Mouse (Mus musculus): ENCODE measurements around the gene Abi1.
"Not testable (repeated sequence)": the region's sequence is repeated elsewhere in the genome, so short reads cannot be mapped to it uniquely, and the experiment has no call there.

Gene Abi1

DNA sequence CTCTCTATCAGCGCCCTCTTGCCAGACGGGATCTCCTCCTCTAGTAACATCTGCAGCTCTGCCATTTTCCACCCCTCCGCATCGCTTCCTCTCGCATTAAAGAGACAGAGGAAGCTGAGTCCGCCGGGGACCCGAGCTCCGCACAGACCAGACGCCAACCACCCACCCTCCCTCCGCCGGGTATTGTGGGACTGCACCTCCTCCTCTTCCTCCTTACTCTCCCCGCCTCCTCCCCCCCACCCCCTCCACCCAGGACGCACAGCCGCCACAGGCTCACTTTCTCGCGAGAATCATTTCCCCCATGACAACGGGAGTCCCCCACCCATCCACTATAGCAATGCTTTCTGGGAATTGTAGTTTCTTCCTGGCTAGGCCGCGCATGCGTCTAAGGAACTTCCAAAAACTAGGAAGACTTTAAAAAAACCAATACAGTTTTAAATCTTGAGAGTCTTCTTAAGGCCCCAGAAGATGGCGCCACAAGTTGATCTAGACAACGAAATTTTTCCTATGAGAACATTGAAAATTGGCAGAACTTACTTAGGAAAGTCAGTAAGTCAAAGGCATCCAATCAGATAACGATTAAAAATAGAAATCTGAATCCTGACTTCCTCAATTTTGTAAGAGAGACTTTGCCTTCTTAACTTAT lies at the start of gene Abi1:
Gene Abi1, minus strand, starts transcription at position 241 of the 646 bp plus-strand sequence.
- DNase-seq (ENCODE audit: extremely low read depth, insufficient read length, low spot score): peak; percentile 89

DNA sequence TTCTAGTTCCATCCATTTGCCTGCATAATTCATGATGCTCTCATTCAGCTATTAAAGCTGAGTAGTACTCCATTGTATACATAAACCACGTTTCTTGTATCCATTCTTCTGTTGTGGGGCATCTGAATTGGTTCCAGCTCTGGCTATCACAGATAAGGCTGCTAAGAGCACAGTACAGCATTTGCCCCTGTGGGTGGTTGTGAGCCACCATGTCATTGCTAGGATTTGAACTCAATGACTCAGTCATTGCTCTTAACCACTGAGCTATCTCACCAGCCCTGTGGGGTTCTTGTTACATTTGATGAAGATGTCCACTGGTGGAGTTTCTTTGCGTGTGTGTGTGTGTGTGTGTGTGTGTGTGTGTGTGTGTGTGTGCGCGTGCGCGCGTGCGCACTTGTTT lies 44.5 kb upstream of the Abi1 start:
- DNase-seq (ENCODE audit: extremely low read depth, insufficient read length, low spot score): no peak

GRCm38 (mm10) chr2:23078588-23078987 lies 38.5 kb upstream of the Abi1 start:
- no peak for DNase-seq (ENCODE audit: extremely low read depth, insufficient read length, low spot score)

DNA sequence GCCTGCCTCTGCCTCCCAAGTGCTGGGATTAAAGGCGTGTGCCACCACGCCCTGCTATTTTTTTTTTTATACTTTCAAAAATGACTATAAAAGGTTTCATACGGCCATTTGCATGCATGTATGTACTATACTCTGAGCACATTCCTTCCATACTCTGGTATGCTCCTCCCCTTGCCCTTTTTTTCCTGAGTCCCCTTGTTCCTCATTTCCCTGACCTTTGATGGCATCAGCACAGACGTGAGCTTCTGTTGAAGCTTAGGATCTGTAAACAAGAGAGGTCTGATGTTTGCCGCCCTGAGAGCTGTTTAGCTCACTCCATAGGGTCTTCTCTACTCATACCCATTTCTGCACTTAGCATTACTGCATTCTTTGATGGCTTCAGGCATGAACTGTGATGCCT lies 37.7 kb upstream of the Abi1 start:
- no peak for DNase-seq (ENCODE audit: extremely low read depth, insufficient read length, low spot score)

- DNase-seq (ENCODE audit: extremely low read depth, insufficient read length, low spot score): no peak
Measured at GRCm38 (mm10) chr2:23076783-23077182, 36.7 kb upstream of the Abi1 start.

DNA sequence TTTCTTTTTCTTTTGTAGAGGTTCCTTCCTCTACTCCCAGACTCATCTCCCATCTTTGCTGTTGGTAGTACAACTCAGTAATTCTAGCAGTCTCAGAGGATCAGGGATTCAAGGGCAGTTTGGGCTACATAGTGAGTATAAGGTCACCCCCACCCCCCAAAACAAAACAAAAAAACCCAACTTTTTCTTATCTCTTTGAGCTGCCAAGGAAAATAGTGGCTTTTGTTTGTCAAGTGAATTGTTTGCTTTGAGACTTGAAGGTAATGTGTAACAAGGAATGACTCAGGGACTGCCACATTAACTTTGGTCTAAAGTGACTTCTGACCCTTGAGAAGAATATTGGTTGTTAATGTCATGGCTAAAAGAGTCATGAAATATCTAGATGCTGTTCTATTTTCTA lies 35.8 kb upstream of the Abi1 start:
- no peak for DNase-seq (ENCODE audit: extremely low read depth, insufficient read length, low spot score)

DNA sequence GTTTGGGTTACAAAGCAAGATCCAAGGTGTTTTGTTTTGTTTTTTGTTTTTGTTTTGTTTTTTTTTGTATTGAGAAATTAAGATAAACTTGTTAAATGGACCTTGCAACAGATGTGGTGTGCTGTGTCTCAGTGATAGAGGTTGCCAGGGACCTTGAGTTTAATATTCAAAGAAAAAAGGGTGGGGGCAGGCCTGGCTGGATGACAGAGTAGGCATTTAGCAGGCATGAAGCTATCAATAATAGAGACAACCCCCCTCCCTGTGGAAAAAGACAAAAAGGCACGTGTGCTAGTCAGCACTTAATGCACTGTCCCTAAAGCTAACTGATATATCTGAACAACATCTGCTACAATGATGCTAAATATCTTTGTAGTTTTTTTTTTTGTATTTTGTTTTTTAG lies 31.4 kb upstream of the Abi1 start:
- no peak for DNase-seq (ENCODE audit: extremely low read depth, insufficient read length, low spot score)

GRCm38 (mm10) chr2:23070491-23070890 lies 30.4 kb upstream of the Abi1 start:
- DNase-seq (ENCODE audit: extremely low read depth, insufficient read length, low spot score): no peak

DNA sequence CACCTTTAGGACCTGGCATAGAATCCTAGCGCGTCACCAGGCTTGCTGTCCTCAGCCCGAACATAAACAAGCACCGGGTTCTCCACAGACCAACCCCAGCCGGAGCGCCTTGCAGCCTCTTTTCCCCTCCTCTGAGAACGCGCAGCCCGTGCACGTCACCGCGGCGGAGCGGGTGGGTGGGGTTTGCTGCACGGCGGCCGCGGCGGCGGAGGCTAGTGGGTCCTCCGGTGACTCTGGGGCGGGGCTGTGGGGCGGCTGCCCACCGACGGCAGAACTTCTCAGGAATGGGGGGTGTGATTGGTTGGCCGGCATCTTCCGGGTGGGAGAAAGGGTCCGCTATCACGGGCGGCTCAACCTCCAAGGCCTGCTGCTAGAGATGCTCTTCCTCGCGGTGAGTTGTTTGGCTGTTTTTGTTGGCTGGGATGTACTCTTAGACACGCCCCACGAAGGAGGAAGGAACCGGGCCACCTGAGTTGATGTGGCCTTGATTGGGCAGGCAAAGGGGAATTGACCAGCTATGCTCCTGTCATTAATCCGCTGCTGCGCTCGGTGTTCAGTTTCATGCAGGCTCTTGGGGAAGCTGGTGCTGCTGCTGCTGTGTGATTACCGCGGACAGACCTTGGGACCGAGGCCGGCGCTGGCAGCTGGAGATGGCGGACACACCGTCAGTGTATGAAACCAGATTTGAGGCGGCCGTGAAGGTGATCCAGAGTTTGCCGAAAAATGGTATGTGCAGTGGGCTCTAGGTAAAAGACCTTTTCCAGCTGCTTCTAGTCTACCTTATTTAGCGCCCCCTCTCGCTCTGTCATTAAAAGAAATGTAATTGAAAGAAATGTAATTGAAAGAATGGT lies 29.1 kb upstream of the Abi1 start:
- DNase-seq (ENCODE audit: extremely low read depth, insufficient read length, low spot score): peak; percentile 95

- DNase-seq (ENCODE audit: extremely low read depth, insufficient read length, low spot score): no peak
Measured at GRCm38 (mm10) chr2:23068370-23068737, 28.3 kb upstream of the Abi1 start.

DNA sequence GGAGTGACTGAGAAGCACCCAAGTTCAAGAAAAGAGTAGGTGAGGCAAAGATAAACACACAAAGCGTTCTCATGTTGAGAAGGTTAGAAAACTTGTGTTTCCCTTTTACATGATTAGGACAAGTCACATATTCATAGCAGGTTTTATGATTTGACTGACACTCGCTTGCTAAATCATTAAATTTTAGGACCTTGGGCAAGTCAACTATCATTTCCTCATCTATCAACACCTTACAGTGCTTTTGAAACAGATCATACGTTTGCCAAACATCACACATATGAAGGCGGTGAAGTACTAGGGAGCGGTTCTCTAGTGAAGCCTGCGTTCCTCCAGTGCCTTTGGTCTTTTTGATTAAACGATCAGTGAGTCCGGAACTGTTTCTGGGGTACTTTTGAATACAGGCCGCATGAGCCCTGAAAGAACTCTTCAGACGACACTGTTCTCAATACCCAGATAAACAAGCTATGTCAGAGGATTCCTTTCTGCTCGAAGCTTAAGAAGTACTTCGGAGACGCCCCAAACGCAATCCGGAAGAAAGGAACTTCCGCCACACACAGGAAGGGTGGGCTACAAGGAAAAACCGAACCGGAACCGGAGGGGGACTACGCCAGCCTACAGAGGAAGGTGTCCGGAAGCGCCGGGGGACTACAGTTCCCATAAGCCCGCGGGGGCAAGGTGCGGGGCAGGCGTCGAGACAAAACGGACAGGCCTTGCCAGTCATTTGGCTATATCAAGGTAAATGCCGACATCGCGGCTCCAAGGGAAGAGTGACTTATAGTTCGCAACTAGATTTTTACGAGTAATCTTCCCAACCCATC lies 27.7 kb upstream of the Abi1 start, which contains the start of gene Acbd5:
Gene Acbd5, plus strand, starts transcription at position 616 of the 818 bp plus-strand sequence.
- DNase-seq (ENCODE audit: extremely low read depth, insufficient read length, low spot score): peak; percentile 91

DNA sequence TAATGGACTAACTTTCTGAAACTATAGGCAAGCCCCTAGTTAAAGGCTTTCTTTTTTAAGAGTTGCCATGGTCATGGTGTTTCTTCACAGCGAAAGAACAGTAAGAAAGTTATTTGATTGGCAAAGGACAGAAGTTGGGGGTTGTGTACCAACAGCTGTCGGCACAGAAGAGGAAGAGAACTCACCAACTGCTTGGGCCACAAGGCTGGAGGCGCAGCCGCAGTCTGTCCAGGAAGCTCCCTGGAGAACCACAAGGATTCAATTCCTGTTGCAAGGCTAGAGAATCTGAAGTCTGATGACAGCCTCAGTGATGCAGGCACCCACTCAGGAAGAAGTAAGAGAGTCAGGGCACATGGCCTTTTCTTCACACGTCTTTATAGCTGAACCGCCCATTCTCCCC lies 12.5 kb upstream of the Abi1 start:
- no peak for DNase-seq (ENCODE audit: extremely low read depth, insufficient read length, low spot score)

DNA sequence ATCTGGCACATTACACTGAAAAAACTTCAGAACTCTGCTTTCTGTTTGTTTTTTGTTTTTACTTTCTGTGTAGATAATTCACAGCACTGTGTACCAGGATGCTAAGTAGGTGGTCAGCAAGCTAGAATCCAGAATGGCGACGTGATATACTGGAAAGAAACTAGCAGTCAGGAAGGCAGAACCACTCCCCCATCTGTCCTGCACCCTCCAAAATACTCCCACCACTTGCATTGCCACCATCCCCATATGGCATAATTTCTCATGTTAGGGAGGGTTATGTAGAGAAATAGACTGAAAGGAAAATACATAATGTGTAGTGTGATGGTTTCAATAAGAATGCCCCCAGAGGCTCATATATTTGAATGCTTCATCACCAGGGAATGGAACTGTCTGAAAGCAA lies 11.8 kb upstream of the Abi1 start:
- DNase-seq (ENCODE audit: extremely low read depth, insufficient read length, low spot score): no peak

- DNase-seq (ENCODE audit: extremely low read depth, insufficient read length, low spot score): no peak
Measured at GRCm38 (mm10) chr2:23048006-23048405, 8.0 kb upstream of the Abi1 start.

DNA sequence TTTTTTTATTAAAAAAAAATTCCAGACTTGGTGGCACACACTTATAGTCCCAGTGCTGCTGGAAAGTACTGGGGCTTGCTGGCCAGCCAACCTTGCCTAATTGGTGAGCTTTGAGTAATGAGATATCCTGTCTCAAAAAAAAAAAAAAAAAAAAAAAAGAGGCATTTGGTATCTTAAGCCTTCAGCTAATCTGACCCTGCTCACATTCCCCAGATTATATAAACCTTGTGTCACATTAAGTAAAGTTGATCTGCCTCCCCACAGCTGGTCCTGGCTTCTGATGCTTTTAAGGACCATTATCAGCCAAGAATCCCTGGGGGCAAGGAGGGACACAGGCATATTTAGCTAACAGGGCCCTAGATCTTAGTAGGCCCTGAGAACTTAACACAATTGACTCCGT lies 5.7 kb upstream of the Abi1 start:
- DNase-seq (ENCODE audit: extremely low read depth, insufficient read length, low spot score): no peak

DNA sequence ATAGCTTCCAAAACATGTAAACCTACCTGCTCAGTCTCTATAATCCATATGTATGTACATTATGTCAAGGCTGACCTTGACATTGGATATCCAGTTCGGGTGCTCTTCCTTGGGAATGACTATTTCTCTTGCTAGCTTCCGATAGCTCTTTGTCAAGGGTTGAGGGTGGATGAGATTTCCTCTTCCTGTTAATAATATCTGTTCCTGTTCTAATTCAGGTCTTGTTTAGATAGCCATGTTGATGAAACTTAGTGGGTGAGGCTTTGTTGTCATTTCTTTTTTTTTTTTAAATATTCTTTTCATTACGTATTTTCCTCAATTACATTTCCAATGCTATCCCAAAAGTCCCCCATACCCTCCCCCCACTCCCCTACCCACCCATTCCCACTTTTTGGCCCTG lies 2.1 kb upstream of the Abi1 start:
- no peak for DNase-seq (ENCODE audit: extremely low read depth, insufficient read length, low spot score)

DNA sequence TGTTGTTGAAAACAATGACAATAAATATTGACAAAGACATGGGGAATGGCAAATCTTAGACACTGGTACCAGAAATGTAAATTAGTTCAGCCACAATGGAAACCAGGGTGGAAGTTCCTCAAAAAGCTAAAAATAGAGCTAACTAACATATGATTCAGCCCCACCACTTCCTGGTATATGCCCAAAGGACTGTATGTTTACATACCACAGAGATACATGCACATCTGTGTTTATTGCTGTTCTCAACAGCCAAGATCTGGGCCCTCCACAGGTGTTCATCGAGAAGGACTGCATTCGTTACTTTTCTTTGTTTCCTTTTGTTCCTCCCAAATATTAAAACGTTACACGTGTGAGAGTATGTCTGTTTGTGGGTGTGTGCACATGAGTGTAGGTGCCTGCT lies 1.4 kb upstream of the Abi1 start:
- DNase-seq (ENCODE audit: extremely low read depth, insufficient read length, low spot score): no peak

DNA sequence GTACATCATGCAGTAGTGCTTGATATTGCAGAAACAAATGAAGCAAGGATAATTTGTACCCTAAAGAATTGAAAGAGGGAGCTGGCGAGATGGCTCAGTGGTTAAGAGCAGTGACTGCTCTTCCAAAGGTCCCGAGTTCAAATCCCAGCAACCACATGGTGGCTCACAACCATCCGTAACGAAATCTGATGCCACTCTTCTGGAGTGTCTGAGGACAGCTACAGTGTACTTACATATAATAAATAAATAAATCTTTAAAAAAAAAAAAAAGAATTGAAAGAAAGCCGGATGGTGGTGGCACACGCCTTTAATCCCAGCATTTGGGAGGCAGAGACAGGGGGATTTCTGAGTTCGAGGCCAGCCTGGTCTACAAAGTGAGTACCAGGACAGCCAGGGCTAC lies 649 bp upstream of the Abi1 start:
- DNase-seq (ENCODE audit: extremely low read depth, insufficient read length, low spot score): not testable (repeated sequence)

DNA sequence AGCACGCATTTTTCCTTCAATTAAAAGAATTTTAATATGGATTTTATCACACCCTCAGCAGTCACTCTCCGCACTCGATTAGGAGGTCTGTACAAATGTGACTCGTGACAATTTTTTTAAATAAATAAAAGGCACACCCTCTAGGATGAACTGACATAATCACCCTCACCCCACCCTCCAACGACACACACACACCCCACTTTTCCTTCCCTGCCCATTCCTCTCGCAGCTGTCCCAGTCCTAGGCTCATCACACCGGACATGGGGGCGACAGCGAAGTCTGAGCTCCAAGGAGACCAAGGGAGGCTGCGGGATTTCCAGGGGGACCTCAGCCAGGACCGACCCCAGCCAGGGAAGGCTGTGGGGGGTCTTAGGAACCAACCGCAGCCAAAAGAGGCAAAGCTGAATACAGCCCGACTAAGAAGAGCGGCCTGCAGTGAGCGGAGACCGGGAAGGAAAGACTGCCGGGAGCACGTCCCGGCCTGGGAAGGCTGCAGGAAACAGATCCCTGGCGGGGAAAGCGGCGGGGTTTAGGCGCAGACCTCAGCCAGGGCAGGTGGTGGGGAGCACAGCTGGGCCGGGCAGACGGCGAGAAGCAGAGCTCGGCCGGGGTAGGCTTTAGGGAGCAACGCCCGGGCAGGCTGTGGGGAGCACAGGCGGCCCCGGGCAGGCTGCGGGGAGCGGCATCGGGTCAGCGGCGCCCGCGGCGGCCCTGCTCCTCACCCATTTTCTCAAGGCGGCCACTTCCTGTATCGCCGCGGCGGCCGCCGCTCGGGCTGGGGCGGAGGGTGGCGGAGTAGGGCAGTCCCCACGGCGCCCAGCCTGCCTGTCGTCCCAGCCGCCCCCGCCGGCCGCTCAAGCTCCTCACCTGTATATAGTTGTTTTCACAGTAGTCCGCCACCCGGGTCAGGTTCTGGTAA lies 700 bp downstream of the Abi1 start:
- peak; percentile 74 for DNase-seq (ENCODE audit: extremely low read depth, insufficient read length, low spot score)

GRCm38 (mm10) chr2:23035467-23035866 lies 4.6 kb downstream of the Abi1 start:
- DNase-seq (ENCODE audit: extremely low read depth, insufficient read length, low spot score): no peak

Measured in 3134 (cell line).